Mouse (Mus musculus): Measurements from ENCODE around the gene Vamp4.
"Not testable (repeated sequence)": the region's sequence is repeated elsewhere in the genome, so short reads cannot be mapped to it uniquely, and the experiment has no call there.

Gene Vamp4

DNA sequence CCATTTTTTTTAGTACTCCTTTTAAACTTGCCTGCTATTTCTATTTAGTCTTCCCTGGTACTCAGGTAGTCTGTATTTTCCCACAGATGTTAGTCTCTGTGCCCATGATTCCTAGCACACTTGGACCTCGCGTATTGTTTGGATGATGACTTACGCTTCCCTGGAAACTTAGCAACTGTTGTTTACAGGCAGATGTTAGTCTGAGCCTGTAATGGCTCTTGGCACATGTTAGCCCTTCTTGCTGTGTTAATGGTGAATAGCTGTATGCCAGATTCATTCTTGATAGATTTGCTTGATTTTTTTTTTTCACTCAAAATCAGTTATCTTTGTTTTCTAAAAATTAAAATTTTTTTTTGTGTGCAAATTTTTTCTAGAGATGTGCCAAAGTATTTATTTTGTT is 18.3 kb downstream of the Vamp4 start:
- no peak for DNase-seq (ENCODE audit: inconsistent age in 2 of 2, low spot score in 1 of 2)

DNA sequence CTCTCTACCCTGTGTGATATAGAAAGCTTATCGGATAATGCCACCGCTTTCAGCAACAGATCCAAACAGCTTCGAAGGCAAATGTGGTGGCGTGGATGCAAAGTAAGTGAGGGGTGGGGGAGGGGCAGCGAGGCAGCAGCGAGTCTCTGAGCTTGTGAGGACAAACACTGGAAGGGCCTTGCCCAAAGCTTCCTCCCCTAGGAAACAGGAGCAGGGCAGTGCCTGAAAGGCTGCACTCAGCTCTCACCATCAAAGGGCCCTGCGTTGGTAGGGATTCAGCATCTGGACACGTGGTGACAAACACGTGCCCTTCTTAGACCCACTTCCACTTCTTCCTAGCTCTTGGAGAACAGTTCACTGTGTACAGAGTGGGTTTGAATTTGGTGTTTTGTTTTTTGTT is 19.1 kb downstream of the Vamp4 start:
- peak in 1 of 2 experiments; percentile 30 for DNase-seq (ENCODE audit: inconsistent age in 2 of 2, low spot score in 1 of 2)

DNA sequence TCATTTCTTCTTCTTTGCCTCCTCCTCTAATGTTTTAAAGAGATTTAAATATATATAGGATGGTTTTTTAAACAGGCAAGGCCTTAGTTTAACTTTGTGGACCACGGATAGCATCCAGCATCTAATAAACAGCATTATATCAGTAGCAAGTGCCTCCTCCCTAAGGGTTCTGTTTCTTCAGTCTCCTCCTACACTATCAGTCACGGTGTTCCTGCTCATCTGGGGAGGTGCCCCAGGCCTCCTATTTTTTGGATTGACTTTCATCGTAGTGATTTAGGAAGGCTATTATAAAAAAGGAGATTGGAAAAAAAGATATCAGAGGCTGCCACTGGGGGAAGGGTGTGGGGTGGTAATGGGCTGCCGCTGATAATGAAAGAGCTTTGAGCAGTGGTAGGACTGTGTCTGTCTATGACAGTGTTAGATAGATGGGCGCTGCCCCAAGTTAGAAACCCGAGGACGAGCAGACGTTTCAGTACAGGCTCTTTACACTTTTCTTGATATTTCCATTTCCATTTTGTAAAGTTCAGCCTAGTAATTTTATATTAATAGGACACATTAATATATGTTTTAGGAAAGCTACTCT is 20.2 kb downstream of the Vamp4 start:
- no peak for DNase-seq (ENCODE audit: inconsistent age in 2 of 2, low spot score in 1 of 2)

DNA sequence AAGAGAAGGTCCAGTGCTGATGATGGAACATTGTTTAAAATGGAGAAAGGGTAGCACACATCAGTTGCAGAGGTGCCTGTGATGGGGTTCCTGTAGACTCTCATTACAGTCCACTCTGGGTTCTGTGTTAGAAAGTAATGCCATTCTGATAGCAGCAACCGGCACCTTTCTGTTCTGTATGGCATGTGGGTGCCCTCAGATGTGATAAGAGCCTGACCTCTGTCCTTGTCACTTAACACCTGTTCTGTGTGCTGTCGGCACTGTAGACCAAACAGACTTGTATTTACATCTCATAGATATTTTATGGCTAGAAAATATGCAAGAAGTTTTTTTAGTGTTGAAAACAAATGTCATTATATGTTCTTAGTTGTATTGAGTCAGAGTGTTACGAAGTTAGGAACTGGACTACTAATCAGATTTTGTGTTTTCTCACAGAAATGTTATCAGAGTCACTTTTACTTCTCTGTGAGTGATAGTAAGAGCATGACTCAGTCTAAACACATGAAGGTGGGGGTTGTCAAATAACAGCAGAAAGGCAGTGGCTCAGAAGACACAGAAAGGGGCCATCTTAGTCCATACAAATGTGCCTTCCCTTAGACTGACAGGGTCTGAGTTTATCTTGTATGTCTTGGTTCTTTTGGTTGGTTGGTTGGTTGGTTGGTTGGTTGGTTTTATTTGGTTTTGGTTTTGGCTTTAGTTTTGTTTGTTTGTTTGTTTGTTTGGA is 27.2 kb downstream of the Vamp4 start:
- no peak for DNase-seq (ENCODE audit: inconsistent age in 2 of 2, low spot score in 1 of 2)

DNA sequence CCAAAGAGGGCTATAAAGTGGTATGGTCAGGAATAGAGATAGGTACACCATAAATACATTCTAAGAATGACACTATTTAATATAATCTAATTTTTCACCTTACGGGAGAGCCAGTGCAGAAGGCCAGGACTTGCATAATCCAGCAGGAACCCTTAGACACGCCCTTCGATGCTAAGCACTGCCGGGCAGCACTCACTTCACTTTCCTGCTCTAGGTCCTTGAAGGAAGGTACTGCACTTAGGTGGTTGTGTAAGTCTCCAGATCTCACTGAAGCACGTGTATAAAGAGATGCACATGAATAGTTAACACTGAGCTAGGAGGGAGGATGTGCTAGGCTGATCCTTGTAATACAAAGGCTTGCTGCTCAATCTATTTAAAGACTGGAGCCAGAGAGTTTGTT is 29.3 kb downstream of the Vamp4 start:
- no peak for DNase-seq (ENCODE audit: inconsistent age in 2 of 2, low spot score in 1 of 2)

DNA sequence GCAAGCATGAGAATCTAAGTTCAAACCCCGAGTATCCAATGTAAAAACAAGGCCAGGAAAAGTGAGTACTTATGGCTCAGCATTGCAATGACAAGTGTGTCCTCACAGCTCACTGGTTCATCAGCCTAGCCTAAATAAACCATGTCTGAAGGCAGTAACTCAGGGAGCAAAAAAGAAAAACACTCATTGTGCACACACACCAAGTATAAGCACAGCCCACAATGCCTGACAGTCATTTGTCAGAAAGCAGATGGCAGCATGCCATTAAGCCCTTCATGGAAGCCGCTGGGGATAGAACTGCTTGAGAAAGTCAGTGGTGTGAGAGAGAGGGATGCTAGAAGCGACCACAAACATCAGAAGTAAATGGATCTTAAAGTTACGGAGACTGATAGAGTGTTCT is 31.0 kb downstream of the Vamp4 start:
- DNase-seq (ENCODE audit: inconsistent age in 2 of 2, low spot score in 1 of 2) = no peak

DNA sequence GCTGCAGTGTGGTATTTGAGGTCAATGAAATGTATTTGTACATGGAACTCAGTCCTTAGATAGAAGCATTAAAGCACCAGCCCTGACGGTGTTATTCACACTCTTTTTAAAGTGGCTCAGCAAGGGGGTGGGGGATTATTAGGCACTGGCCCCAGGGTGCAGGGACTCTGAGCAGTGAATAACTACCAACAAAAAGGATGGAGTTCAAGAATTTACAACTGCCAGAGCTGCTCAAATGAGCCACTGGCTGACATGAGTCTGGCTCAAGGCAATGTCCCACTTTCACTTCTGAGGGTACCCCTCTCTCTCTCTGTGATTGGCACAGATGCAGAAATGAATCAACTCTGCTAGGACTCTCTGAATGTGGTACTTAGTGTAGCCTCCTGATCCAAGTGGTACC is 37.8 kb downstream of the Vamp4 start:
- DNase-seq (ENCODE audit: inconsistent age in 2 of 2, low spot score in 1 of 2) = no peak

DNA sequence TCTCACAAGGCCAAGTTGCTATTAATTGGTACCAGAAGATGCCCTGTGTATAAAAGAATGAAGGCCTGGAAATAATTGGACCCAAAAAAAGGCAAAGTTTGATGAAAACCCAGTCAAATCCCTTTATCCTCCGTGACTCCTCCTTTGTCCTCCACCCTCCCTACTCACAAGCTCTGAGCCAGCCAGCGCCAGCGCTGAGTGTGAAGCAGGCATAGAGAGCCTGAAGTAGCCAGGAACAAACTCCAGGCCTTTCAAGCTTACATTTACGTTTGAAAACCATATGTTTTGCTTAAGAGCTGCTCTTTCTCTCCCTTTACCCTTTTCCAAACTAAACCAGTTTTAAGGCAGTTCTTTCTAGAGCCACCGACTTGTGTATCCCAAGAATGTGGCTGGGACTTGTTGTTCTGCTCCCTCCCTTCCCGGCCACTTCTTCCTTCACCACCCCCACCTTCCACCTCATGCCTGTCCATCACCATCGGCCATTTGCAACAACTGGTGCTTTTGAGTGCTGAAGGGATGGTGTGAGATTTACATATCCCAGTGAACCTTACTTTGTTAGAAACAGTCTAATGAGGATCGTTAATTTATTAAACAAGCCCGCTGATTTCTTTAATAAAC is 39.4 kb downstream of the Vamp4 start:
- no peak for DNase-seq (ENCODE audit: inconsistent age in 2 of 2, low spot score in 1 of 2)

DNA sequence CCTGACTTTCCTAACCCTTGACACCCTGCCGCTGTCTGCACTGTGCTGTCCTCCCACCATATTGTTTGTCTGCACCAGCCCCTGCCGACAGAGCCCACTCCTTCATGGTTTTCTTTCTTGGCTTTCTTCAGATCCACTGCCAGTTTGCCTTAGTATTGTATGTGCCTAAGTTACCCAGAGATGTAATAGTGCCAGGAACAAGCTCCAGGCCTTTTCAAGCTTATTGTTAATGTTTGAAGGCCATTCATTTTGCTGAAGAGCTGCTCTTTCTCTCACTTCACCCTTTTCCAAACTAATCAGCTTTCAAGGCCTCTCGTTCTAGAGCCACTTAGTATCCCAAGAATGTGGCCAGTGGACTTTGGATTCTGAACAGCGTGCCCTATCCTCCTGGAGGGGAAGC is 40.9 kb downstream of the Vamp4 start:
- no peak for DNase-seq (ENCODE audit: inconsistent age in 2 of 2, low spot score in 1 of 2)

DNA sequence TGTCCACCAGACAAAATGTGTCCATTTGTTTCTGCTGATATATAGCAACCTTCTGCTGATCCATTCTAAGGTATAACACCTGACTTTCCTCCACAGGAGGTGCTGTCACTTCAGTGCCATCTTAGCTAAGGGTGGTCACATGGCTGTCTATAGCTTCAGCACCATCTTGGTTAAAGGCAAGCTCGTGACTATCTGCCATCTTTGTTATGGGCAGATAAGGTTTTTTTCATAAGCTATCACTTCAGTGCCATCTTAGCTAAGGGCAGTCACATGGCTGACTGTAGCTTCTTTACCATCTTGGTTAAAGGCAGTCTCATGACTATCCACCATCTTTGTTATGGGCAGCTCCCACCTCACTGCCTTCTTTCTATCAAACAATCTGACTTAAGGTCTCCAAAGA is 45.2 kb downstream of the Vamp4 start:
- DNase-seq (ENCODE audit: inconsistent age in 2 of 2, low spot score in 1 of 2) = no peak

DNA sequence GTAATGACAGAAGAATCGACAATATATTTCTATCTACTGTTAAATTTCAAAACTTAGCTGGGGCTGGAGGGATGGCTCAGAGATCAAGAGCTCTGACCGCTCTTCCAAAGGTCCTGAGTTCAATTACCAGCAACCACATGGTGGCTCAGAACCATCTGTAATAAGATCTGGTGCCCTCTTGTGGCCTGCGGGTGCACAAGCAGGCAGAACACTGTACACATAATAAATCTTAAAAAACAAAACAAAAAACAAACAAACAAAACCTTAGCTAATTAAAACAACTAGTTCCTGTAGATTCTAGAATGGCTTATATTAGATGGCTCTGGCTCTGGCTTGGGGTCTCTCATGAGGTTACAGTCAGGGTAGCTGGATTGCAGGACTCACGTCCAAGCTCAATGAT is 50.2 kb downstream of the Vamp4 start:
- DNase-seq (ENCODE audit: inconsistent age in 2 of 2, low spot score in 1 of 2) = no peak

DNA sequence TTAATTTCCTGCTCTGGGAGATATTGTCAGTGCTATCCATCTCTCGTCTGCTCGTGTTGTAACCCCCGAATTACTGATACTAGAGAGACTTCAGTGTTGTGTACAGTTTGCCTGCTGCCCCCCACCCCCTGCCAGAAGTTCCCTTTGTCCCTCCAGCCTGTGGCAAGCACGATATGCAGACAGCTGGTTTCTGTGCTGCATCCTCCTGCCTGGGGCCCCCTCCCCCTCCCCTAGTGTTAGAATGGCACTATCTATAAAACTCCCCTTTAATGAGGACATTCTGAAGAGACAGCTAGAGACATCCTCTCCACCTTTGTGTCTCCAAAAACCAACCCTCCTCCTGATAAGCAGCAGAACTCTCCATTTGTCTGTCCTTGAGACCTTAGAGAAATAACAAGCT is 53.6 kb downstream of the Vamp4 start:
- DNase-seq (ENCODE audit: inconsistent age in 2 of 2, low spot score in 1 of 2) = no peak

DNA sequence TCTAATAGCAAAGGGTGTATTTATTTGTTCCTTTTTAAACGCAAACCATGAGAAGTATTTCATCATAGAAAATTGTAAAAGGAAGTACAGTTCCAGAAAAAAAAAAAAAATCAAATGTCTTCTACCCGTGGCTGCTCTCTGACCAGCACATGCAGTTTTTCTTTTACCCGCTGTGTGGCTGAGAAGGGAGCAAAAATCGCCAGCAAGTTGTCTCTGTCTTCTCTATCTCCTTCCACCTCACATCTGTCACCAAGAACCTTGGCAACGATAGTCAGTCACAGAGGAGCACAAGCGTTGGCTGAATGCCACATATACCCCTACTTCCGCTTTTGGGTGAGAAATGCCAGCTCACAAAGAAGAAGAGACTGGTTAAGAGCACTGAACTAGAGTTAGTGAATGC is 54.9 kb downstream of the Vamp4 start:
- no peak for DNase-seq (ENCODE audit: inconsistent age in 2 of 2, low spot score in 1 of 2)

DNA sequence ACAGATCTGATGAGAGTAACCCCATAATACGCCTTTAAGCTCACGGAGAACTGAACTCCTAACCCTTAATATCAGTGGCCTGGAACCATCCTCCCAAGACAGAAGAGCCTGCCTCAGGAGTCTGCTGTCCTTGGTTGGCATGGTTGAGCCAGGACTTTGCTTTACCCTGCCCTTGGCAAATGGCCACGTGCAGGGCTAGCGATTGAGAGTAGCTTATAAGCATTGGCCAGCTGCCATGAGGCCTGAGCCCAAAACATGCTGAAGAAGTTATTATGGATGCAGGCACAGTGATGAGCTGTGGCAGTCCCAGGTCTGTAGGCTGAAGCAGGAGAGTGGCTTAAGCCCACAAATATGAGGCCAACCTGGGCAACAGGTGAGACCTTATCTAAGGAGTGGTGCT is 57.5 kb downstream of the Vamp4 start:
- not testable (repeated sequence) for DNase-seq (ENCODE audit: inconsistent age in 2 of 2, low spot score in 1 of 2)

DNA sequence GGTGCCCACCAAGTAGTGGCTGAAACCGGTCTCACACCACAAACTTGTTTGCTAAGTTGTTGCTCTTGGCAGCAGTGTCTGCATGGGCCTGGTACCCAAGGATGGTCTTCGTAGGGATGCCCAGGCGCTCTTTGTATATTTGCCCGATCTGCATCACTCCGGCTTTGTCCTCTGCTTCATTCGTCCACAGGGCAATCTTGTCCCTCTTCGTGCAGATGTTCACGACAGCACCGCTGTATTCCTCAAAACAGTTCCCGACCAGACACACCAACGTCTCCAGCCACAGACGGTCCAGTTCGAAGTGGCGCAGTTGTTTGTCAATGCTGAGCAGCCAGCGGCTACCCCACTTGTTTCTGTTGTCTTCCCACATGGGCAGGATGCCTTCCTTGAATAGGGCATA is 58.0 kb downstream of the Vamp4 start:
- not testable (repeated sequence) for DNase-seq (ENCODE audit: inconsistent age in 2 of 2, low spot score in 1 of 2)

DNA sequence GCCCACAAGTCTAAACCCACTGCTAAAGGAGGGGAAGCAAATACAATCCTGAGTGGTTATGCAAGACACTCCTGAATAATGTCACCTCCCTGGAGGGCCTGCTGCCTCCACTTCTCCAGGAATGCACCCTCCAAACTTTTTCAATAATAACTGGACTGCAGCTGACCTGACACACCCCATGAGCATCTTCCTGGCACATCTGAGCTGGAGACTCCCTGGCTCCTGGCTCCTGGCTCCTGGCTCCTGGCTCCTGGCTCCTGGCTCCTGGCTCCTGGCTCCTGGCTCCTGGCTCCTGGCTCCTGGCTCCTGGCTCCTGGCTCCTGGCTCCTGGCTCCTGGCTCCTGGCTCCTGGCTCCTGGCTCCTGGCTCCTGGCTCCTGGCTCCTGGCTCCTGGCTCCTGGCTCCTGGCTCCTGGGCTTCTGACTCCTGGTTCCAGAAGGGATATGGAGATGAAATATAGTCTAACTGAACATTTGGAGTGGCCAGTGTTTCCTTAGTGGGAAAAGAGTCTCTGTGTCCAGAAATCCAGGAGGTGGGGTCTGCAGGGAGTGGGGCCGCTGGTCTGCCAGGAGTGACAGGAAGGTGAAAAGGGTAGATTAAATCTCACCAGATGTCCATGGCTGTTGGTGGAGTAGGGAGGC is 65.1 kb downstream of the Vamp4 start:
- not testable (repeated sequence) for DNase-seq (ENCODE audit: inconsistent age in 2 of 2, low spot score in 1 of 2)

DNA sequence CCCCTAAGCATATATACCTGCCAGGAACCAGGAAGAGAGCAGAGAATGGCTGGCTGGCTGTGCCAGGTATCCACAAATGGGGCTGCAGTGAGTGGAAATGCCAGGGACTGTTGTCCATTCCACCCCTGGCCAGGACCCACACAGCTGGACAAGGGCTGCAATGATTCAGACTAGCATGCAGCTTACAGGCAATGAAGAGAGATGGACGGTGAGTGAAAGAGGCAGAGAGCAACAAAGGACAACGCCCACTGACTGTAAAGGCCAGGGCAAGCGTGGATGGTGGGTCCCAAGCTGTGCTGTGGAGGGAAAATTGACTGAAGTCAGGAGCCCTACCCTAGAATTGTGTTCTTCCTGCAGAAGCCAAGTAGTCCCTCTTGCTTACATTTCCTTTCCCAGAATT is 66.2 kb downstream of the Vamp4 start:
- DNase-seq (ENCODE audit: inconsistent age in 2 of 2, low spot score in 1 of 2) = no peak

DNA sequence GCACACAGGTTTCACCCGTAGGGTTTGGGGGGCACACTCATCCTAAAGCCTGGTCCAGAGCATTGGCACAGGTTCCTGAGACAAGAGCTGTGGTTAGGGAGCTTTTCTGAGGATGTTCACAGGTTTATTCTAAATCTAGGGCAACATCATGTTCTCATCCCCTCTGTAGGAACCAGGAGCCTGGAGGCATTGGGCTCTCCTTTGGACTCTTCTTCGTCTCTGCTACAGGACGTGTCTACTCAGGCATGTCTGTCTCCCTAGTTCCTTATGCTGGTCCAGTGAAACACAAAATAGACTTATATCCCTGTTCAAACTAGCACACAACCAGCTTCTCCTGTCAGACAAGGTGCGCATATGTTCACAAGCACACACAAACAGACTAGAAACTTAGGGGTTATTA is 68.2 kb downstream of the Vamp4 start:
- DNase-seq (ENCODE audit: inconsistent age in 2 of 2, low spot score in 1 of 2) = no peak

DNA sequence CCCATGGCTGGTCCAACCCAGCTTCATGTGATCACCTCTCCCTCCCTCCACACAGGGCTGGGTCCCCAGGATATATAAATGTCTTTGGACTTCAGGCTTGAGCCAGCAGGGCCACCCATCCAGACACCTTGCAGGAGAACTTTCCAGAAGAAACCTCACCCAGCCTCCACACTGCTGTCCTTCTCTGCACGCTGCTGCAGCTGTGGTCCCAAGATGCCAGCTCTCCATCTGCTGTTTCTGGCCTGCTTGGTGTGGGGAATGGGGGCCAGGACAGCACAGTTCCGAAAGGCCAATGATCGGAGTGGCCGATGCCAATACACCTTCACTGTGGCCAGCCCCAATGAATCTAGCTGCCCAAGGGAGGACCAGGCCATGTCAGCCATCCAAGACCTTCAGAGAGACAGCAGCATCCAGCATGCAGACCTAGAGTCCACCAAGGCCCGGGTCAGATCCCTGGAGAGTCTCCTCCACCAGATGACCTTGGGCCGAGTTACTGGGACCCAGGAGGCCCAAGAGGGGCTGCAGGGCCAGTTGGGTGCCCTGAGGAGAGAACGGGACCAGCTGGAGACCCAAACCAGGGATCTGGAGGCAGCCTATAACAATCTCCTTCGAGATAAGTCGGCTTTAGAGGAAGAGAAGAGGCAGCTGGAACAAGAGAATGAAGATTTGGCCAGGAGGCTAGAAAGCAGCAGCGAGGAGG is 68.9 kb downstream of the Vamp4 start, which contains the start of gene Myoc:
Gene Myoc, plus strand, starts transcription at position 105 of the 700 bp plus-strand sequence.
- no peak for DNase-seq (ENCODE audit: inconsistent age in 2 of 2, low spot score in 1 of 2)

DNA sequence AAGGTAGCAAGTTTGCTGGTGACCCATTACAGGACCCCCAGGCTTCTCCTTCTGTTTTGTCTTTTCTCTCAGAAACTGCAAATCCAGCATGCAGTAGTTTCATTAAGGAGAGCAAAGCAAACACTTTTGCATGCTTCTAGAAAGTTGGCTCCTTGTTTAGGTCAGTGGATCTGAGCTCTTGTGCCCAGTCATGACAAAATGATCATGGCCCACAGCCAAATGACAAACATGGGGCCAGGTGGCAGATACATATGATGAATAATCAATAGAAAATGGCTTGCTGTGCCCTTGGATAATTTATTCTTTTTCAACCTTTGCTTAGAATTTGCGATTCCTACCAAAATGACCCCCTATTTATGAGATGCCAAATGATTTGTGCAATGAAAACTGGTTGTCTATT is 69.5 kb downstream of the Vamp4 start:
- DNase-seq (ENCODE audit: inconsistent age in 2 of 2, low spot score in 1 of 2) = no peak

DNA sequence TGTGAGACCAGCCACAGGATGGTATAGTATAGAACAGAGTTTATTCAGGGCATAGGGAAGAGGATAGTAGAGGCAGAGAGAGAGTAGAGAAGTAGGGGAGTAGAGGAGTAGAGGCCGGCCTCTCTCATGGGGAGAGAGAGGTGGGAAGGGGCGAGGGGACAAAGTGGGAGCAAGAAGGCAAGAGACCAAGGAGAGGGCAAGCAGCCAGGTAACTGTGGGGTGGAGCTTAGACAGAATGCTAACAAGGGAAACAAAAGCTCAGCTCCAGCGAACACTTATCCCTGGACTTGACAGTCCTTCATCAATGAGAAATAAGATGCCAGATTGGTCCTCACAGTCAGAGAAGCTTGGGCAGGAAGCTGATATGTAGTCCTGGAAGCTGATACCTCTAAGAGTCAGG is 72.3 kb downstream of the Vamp4 start:
- DNase-seq (ENCODE audit: inconsistent age in 2 of 2, low spot score in 1 of 2) = no peak

All from adrenal gland, adult (tissue).